Mouse (Mus musculus) CH12.LX (cell line): Measurements from ENCODE around the gene Slc45a3.

Experiments used
- CTCF ChIP-seq, 2 experiments: IDR thresholded peaks in 1 of 2; conservative IDR thresholded peaks in 1 of 2; 2 replicates each; pipeline ENCODE4 v1.5.1; 2011 to 2012; ENCODE audit warnings: low read depth in 2 of 2, low read length in 2 of 2, improper control_type of control experiment in 1 of 2, inconsistent platforms in 1 of 2, mild to moderate bottlenecking in 1 of 2, moderate library complexity in 1 of 2
- ETS1 ChIP-seq: conservative IDR thresholded peaks from 2 replicates; pipeline ENCODE4 v1.6.1; 2012; ENCODE audit warnings: low read depth, mild to moderate bottlenecking, inconsistent platforms, low read length, improper control_type of control experiment, moderate library complexity
- MXI1 ChIP-seq: IDR thresholded peaks from 2 replicates; pipeline ENCODE4 v1.6.1; 2011; ENCODE audit warnings: mild to moderate bottlenecking, low read depth, low read length, improper control_type of control experiment
- POLR2A ChIP-seq: IDR thresholded peaks from 2 replicates; pipeline ENCODE4 v1.6.1; 2011; ENCODE audit warnings: low read depth, mild to moderate bottlenecking, improper control_type of control experiment, low read length
- RCOR1 ChIP-seq: conservative IDR thresholded peaks from 2 replicates; pipeline ENCODE4 v1.6.1; 2012; ENCODE audit warnings: low read depth, mild to moderate bottlenecking, inconsistent platforms, low read length, improper control_type of control experiment
- SMC3 ChIP-seq: IDR thresholded peaks from 2 replicates; pipeline ENCODE4 v1.6.1; 2011; ENCODE audit warnings: low read depth, low read length, improper control_type of control experiment
- ZC3H11A ChIP-seq: IDR thresholded peaks from 2 replicates; pipeline ENCODE4 v1.6.1; 2012; ENCODE audit warnings: low read depth, mild to moderate bottlenecking, inconsistent platforms, low read length, improper control_type of control experiment

GRCm38 (mm10) chr1:131963085-131963951 is 551 bp downstream of the Slc45a3 start:
- TF ChIP-seq CTCF (conservative IDR thresholded peaks at IDR 0.05 in 1 of 2, IDR thresholded peaks at IDR 0.05 in 1 of 2; ENCODE audit: low read depth in 2 of 2, low read length in 2 of 2) (no peak), POLR2A (no peak), ZC3H11A (no peak), RCOR1 (no peak), ETS1 (no peak), MXI1 (no peak), SMC3 (no peak)
